Mouse (Mus musculus) E14TG2a.4 (cell line): Measurements from ENCODE around the gene Wwox.

Experiments used
- H3K27me3 ChIP-seq: 2 replicates; pipeline ENCODE4 v1.6.1; 2014; ENCODE audit warnings: low read length, control low read depth; ENCODE audit not compliant: insufficient read depth
- H3K36me3 ChIP-seq: 2 replicates; pipeline ENCODE4 v1.6.1; 2014; ENCODE audit warnings: low read length, control low read depth; ENCODE audit not compliant: insufficient read depth
- H3K4me1 ChIP-seq: replicated peaks from 2 replicates; pipeline ENCODE4 v1.6.1; 2014; ENCODE audit warnings: low read depth, low read length, control low read depth
- H3K4me3 ChIP-seq: replicated peaks from 2 replicates; pipeline ENCODE4 v1.5.1; 2014; ENCODE audit warnings: mild to moderate bottlenecking, low read length
- H3K9me3 ChIP-seq: 2 replicates; pipeline ENCODE4 v1.6.1; 2014; ENCODE audit warnings: low read length, control low read depth
- CTCF ChIP-seq: conservative IDR thresholded peaks from 2 replicates; pipeline ENCODE4 v1.5.1; 2014; ENCODE audit warnings: low read length
- NANOG ChIP-seq: IDR thresholded peaks from 2 replicates; pipeline ENCODE4 v1.6.1; 2014; ENCODE audit warnings: borderline replicate concordance, low read length, mixed read lengths
- POU5F1 ChIP-seq: IDR thresholded peaks from 2 replicates; pipeline ENCODE4 v1.6.1; 2014; ENCODE audit warnings: low read length, borderline replicate concordance

Gene Wwox

GRCm38 (mm10) chr8:115199616-115200150, 760.2 kb downstream of the Wwox start:
- Histone ChIP-seq H3K36me3 (no peaks in the 10 kb centered on the region), H3K4me3 (no peak overlapping the region), H3K4me1 (peaks cover 22% of the 10 kb centered on the region), H3K9me3 (peaks cover 9% of the 10 kb centered on the region), H3K27me3 (peaks cover 69% of the 10 kb centered on the region)
- no peak for TF ChIP-seq POU5F1
- no peak for TF ChIP-seq NANOG
- TF ChIP-seq CTCF, result no peak

GRCm38 (mm10) chr8:115201726-115202125, 762.3 kb downstream of the Wwox start:
- no peaks in the 10 kb centered on the region for H3K9me3 ChIP-seq
- peaks cover 22% of the 10 kb centered on the region for H3K4me1 ChIP-seq
- H3K4me3 ChIP-seq, result no peak overlapping the region
- TF ChIP-seq POU5F1 (no peak), NANOG (no peak), CTCF (no peak)
- peaks cover 72% of the 10 kb centered on the region for H3K27me3 ChIP-seq
- H3K36me3 ChIP-seq, result no peaks in the 10 kb centered on the region

GRCm38 (mm10) chr8:115207480-115207879, 768.0 kb downstream of the Wwox start:
- Histone ChIP-seq H3K36me3 (no peaks in the 10 kb centered on the region), H3K9me3 (no peaks in the 10 kb centered on the region)
- TF ChIP-seq CTCF (no peak), NANOG (no peak)

DNA sequence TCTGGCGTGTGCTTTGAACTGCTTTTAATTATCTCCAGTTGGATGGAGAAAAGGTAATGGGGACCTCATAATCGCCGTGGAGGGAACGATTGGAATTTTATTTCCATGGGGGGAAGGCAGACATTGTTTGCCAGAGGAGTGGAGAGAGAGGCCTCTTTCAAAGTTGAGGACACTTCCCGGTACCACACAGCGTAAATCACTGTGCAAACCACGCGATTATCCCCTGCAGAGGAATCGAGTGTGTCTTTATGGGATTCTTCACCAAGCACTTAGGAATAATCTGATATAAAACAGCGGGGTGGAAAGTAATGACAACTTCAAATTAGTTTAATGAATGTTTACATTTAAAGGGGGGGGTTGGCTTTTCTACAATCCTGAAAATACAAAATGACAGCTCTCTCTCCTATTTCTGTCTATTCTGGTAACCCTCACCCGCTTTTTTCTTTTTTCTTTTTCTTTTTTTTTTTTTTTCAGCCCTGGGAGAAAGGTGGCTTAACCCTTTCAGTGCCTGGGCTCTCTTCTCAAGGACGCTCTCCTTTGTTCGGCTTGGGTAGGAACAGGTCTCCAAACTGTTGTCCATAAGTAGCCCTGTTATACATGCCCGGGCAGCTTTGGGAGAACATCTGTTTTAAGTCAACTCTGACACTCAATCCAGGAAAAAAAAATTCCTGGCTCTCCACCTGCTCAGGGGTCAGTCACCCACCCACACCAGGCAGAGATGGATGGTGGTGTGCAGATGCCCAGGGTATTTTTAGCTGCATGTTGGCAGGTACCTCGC, 769.1 kb downstream of the Wwox start:
- Histone ChIP-seq H3K9me3 (no peaks in the 10 kb centered on the region), H3K27me3 (peaks cover 33% of the 10 kb centered on the region), H3K36me3 (no peaks in the 10 kb centered on the region), H3K4me3 (no peak overlapping the region), H3K4me1 (no peaks in the 10 kb centered on the region)
- TF ChIP-seq NANOG (no peak), CTCF (no peak), POU5F1 (no peak)

More at GRCm38 (mm10) chr8:115207480-115207879, 768.0 kb downstream of the Wwox start:
- H3K4me1 ChIP-seq, result no peaks in the 10 kb centered on the region
- peaks cover 41% of the 10 kb centered on the region for H3K27me3 ChIP-seq
- H3K4me3 ChIP-seq, result no peak overlapping the region

DNA sequence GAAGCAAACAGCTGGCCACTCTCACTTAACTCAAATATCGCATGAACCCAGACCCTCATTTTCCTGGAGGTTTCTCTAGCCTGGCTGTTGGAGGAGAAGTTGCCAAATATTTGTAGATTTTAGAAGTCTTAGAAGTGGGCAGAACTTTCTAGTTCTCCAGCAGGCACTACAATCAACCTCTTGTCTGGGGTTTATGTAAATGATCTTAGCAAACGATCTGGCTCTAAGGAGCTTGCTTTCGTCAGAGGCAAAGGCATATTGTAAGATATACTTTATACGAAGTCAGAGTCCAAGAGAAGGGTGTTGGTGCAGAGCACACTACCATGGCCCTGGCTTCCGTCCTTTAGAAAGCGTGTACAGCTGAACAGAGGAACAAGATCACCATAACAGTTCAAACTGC, 770.6 kb downstream of the Wwox start:
- H3K27me3 ChIP-seq, result peaks cover 29% of the 10 kb centered on the region

DNA sequence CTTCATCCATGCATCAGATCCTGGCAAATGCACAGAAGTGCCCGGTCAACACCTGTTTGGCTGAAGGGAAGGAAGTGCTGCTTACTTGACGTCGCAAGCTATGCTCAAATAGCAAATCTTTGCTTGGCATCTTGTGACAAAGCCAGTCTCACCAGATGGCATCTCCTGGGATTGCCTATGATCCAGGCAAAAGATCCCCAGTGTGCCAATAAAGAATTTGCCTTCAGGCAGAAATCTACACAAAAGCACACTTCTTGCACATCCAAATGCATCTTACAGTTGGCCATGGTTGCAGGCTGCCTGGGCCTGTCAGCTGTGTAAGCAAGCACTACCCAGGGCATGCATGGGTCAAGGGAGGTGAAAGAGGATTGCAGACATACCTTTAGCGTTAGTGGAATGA, 773.7 kb downstream of the Wwox start:
- Histone ChIP-seq H3K4me1 (no peaks in the 10 kb centered on the region), H3K36me3 (no peaks in the 10 kb centered on the region), H3K9me3 (peaks cover 4% of the 10 kb centered on the region; the same call in 1 of the 2 replicates), H3K27me3 (peaks cover 9% of the 10 kb centered on the region), H3K4me3 (no peak overlapping the region)
- TF ChIP-seq NANOG, result no peak
- no peak for TF ChIP-seq POU5F1
- no peak for TF ChIP-seq CTCF

More for the DNA sequence above, 770.6 kb downstream of the Wwox start:
- no peak overlapping the region for H3K4me3 ChIP-seq
- H3K36me3 ChIP-seq, result no peaks in the 10 kb centered on the region
- no peaks in the 10 kb centered on the region for H3K4me1 ChIP-seq
- TF ChIP-seq POU5F1 (no peak), NANOG (no peak), CTCF (no peak)
- H3K9me3 ChIP-seq, result no peaks in the 10 kb centered on the region

DNA sequence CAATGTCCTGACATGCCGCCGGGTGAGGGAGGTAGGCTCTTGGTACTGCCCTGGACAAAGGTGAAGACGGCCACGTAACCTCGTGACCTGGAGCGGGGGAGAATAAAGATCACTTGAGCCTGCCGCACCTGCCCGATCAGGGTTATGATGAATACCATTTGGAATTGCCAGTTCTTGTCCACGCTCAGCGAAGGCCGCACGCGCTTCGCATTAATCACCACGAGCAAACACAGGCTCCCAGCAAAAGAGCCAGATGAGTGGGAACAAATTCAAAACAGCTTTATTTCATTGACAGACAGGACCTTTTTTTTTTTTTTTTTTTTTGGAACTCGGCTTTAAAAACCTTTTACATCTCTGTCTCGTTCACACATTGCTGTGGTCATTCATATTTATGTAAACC, 775.4 kb downstream of the Wwox start:
- H3K9me3 ChIP-seq, result peaks cover 4% of the 10 kb centered on the region; the same call in 1 of the 2 replicates
- H3K4me3 ChIP-seq, result no peak overlapping the region
- no peaks in the 10 kb centered on the region for H3K36me3 ChIP-seq
- peaks cover 3% of the 10 kb centered on the region; the same call in 1 of the 2 replicates for H3K27me3 ChIP-seq
- H3K4me1 ChIP-seq, result no peaks in the 10 kb centered on the region
- TF ChIP-seq POU5F1 (no peak), CTCF (no peak), NANOG (no peak)

- H3K27me3 ChIP-seq, result no peaks in the 10 kb centered on the region
- H3K9me3 ChIP-seq, result peaks cover 4% of the 10 kb centered on the region; the same call in 1 of the 2 replicates
- TF ChIP-seq POU5F1 (no peak), NANOG (no peak), CTCF (no peak)
- no peak overlapping the region for H3K4me3 ChIP-seq
- H3K4me1 ChIP-seq, result no peaks in the 10 kb centered on the region
- H3K36me3 ChIP-seq, result no peaks in the 10 kb centered on the region
Observed at GRCm38 (mm10) chr8:115216801-115217200, 777.3 kb downstream of the Wwox start.
